Mouse (Mus musculus) bone marrow macrophage, adult 2 months (primary cell): Measurements from ENCODE around the gene Itga11.

Experiments
- CTCF ChIP-seq: IDR thresholded peaks from 2 replicates; pipeline ENCODE4 v1.5.1; 2012; ENCODE audit warnings: low read depth, mild to moderate bottlenecking, low read length, moderate library complexity
- POLR2A ChIP-seq: IDR thresholded peaks from 2 replicates; pipeline ENCODE4 v1.6.1; 2012; ENCODE audit warnings: mild to moderate bottlenecking, low read depth, low read length, borderline replicate concordance

GRCm38 (mm10) chr9:62694054-62694453, 16.4 kb downstream of the Itga11 start:
- no peak for TF ChIP-seq POLR2A
- no peak for TF ChIP-seq CTCF
